Mouse (Mus musculus) ES-E14 (cell line): Measurements from ENCODE around the gene Mdm2.

Source experiments
- MAFK ChIP-seq: IDR thresholded peaks from 2 replicates; pipeline ENCODE4 v1.6.1; 2014; ENCODE audit warnings: mild to moderate bottlenecking, low read depth, low read length, inconsistent platforms; ENCODE audit not compliant: insufficient read depth
- ZNF384 ChIP-seq: IDR thresholded peaks from 2 replicates; pipeline ENCODE4 v1.6.1; 2012; ENCODE audit warnings: low read depth, low read length, inconsistent platforms

DNA sequence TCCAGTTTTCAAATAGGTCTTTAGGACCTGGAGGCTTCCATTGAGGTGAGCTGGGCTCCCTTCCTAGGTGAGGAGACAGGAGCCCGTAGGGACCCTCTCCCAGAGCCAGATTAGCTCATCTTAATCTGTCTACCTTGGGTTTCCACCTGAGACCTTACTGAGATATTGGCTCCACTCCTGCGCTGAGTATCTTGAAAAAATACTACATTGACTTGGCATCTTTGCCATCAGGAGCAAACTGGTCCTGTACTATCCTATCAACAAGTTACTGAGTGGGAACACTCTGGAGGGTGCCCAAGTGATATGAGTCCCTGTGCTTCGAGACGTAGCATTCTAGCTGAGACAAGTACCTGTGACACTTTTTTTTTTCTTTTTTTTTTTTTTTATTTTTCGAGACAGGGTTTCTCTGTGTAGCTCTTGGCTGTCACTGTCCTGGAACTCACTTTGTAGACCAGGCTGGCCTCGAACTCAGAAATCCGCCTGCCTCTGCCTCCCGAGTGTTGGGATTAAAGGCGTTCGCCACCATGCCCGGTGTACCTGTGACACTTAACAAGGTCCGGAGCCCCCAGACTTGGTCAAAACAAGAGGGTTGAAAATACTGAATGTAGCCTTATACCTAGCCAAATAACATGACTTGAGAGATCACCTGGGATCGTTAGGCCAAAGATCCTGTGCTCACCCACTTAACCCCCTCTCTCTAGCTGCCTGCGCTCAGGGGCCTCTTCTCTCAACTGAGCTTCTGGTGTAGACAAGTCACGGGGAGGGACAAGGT lies 67.9 kb downstream of the Mdm2 start:
- TF ChIP-seq MAFK (no peak), ZNF384 (no peak)
